Mouse (Mus musculus): ENCODE measurements around the gene Tyk2. TPM values are rescaled to one million over a fixed set of nuclear protein-coding genes. Genes with fewer than 3 reads are reported as not detected.

Gene Tyk2
- polyA plus RNA-seq, 1 experiment: 51.1 TPM

- no peak overlapping the region for H3K27ac ChIP-seq (ENCODE audit: control insufficient read depth, insufficient read depth, low read length)
- H3K4me3 ChIP-seq (ENCODE audit: control insufficient read depth, insufficient read depth, low read length): no peak overlapping the region
- TF ChIP-seq POLR2A (IDR thresholded peaks at IDR 0.05; ENCODE audit: control insufficient read depth, extremely low read depth, insufficient read depth, low read length, poor library complexity) (no peak), CTCF (IDR thresholded peaks at IDR 0.05; ENCODE audit: borderline replicate concordance, control insufficient read depth, extremely low read depth, insufficient read depth, low read length, poor library complexity) (no peak)
- H3K27me3 ChIP-seq (ENCODE audit: control insufficient read depth, insufficient read depth, low read length): no peaks in the 10 kb centered on the region
- DNase-seq: no peak
- WGBS: 95% methylated on average over 16 of the region's 16 CpGs
- peaks cover 11% of the 10 kb centered on the region; the same call in 1 of the 2 replicates for H3K36me3 ChIP-seq (ENCODE audit: control insufficient read depth, insufficient read depth, low read length)
- H3K4me1 ChIP-seq (replicated peaks; ENCODE audit: control insufficient read depth, insufficient read depth, low read length): no peaks in the 10 kb centered on the region
Measured at GRCm38 (mm10) chr9:21121483-21121882, 9.6 kb downstream of the Tyk2 start.

GRCm38 (mm10) chr9:21117073-21117472 is 14.0 kb downstream of the Tyk2 start:
- Histone ChIP-seq H3K4me1 (replicated peaks; ENCODE audit: control insufficient read depth, insufficient read depth, low read length) (no peaks in the 10 kb centered on the region), H3K27ac (ENCODE audit: control insufficient read depth, insufficient read depth, low read length) (no peak overlapping the region), H3K36me3 (ENCODE audit: control insufficient read depth, insufficient read depth, low read length) (peaks cover 11% of the 10 kb centered on the region; the same call in 1 of the 2 replicates), H3K4me3 (ENCODE audit: control insufficient read depth, insufficient read depth, low read length) (no peak overlapping the region), H3K27me3 (ENCODE audit: control insufficient read depth, insufficient read depth, low read length) (no peaks in the 10 kb centered on the region)
- WGBS: 84% methylated on average over 6 of the region's 6 CpGs
- TF ChIP-seq POLR2A (IDR thresholded peaks at IDR 0.05; ENCODE audit: control insufficient read depth, extremely low read depth, insufficient read depth, low read length, poor library complexity) (no peak), CTCF (IDR thresholded peaks at IDR 0.05; ENCODE audit: borderline replicate concordance, control insufficient read depth, extremely low read depth, insufficient read depth, low read length, poor library complexity) (no peak)
- DNase-seq: no peak

GRCm38 (mm10) chr9:21115105-21115504 is 15.9 kb downstream of the Tyk2 start:
- Histone ChIP-seq H3K27ac (ENCODE audit: control insufficient read depth, insufficient read depth, low read length) (no peak overlapping the region), H3K36me3 (ENCODE audit: control insufficient read depth, insufficient read depth, low read length) (no peaks in the 10 kb centered on the region), H3K4me3 (ENCODE audit: control insufficient read depth, insufficient read depth, low read length) (no peak overlapping the region), H3K27me3 (ENCODE audit: control insufficient read depth, insufficient read depth, low read length) (no peaks in the 10 kb centered on the region), H3K4me1 (replicated peaks; ENCODE audit: control insufficient read depth, insufficient read depth, low read length) (no peaks in the 10 kb centered on the region)
- no peak for DNase-seq
- TF ChIP-seq POLR2A (IDR thresholded peaks at IDR 0.05; ENCODE audit: control insufficient read depth, extremely low read depth, insufficient read depth, low read length, poor library complexity): no peak
- no peak for TF ChIP-seq CTCF (IDR thresholded peaks at IDR 0.05; ENCODE audit: borderline replicate concordance, control insufficient read depth, extremely low read depth, insufficient read depth, low read length, poor library complexity)
- WGBS: 99% methylated on average over 8 of the region's 8 CpGs

- H3K27me3 ChIP-seq (ENCODE audit: control insufficient read depth, insufficient read depth, low read length): no peaks in the 10 kb centered on the region
- WGBS: 95% methylated on average over 7 of the region's 7 CpGs
- H3K36me3 ChIP-seq (ENCODE audit: control insufficient read depth, insufficient read depth, low read length): no peaks in the 10 kb centered on the region
- H3K27ac ChIP-seq (ENCODE audit: control insufficient read depth, insufficient read depth, low read length): no peak overlapping the region
- H3K4me3 ChIP-seq (ENCODE audit: control insufficient read depth, insufficient read depth, low read length): no peak overlapping the region
- no peak for DNase-seq
- TF ChIP-seq POLR2A (IDR thresholded peaks at IDR 0.05; ENCODE audit: control insufficient read depth, extremely low read depth, insufficient read depth, low read length, poor library complexity) (no peak), CTCF (IDR thresholded peaks at IDR 0.05; ENCODE audit: borderline replicate concordance, control insufficient read depth, extremely low read depth, insufficient read depth, low read length, poor library complexity) (no peak)
- no peaks in the 10 kb centered on the region for H3K4me1 ChIP-seq (replicated peaks; ENCODE audit: control insufficient read depth, insufficient read depth, low read length)
Measured at GRCm38 (mm10) chr9:21114190-21114589, 16.9 kb downstream of the Tyk2 start.

GRCm38 (mm10) chr9:21113751-21114150 is 17.3 kb downstream of the Tyk2 start:
- H3K36me3 ChIP-seq (ENCODE audit: control insufficient read depth, insufficient read depth, low read length): no peaks in the 10 kb centered on the region
- DNase-seq: no peak
- no peak overlapping the region for H3K4me3 ChIP-seq (ENCODE audit: control insufficient read depth, insufficient read depth, low read length)
- no peaks in the 10 kb centered on the region for H3K4me1 ChIP-seq (replicated peaks; ENCODE audit: control insufficient read depth, insufficient read depth, low read length)
- TF ChIP-seq CTCF (IDR thresholded peaks at IDR 0.05; ENCODE audit: borderline replicate concordance, control insufficient read depth, extremely low read depth, insufficient read depth, low read length, poor library complexity) (no peak), POLR2A (IDR thresholded peaks at IDR 0.05; ENCODE audit: control insufficient read depth, extremely low read depth, insufficient read depth, low read length, poor library complexity) (no peak)
- no peaks in the 10 kb centered on the region for H3K27me3 ChIP-seq (ENCODE audit: control insufficient read depth, insufficient read depth, low read length)
- no peak overlapping the region for H3K27ac ChIP-seq (ENCODE audit: control insufficient read depth, insufficient read depth, low read length)
- WGBS: 96% methylated on average over 6 of the region's 6 CpGs

GRCm38 (mm10) chr9:21107607-21108237 is 23.3 kb downstream of the Tyk2 start:
- Histone ChIP-seq H3K27me3 (ENCODE audit: control insufficient read depth, insufficient read depth, low read length) (no peaks in the 10 kb centered on the region), H3K27ac (ENCODE audit: control insufficient read depth, insufficient read depth, low read length) (no peak overlapping the region), H3K36me3 (ENCODE audit: control insufficient read depth, insufficient read depth, low read length) (no peaks in the 10 kb centered on the region), H3K4me3 (ENCODE audit: control insufficient read depth, insufficient read depth, low read length) (no peak overlapping the region), H3K4me1 (replicated peaks; ENCODE audit: control insufficient read depth, insufficient read depth, low read length) (no peaks in the 10 kb centered on the region)
- no peak for DNase-seq
- WGBS: 95% methylated on average over 23 of the region's 23 CpGs
- TF ChIP-seq CTCF (IDR thresholded peaks at IDR 0.05; ENCODE audit: borderline replicate concordance, control insufficient read depth, extremely low read depth, insufficient read depth, low read length, poor library complexity) (no peak), POLR2A (IDR thresholded peaks at IDR 0.05; ENCODE audit: control insufficient read depth, extremely low read depth, insufficient read depth, low read length, poor library complexity) (no peak)
